Mouse (Mus musculus) myocyte (in vitro differentiated cells): ENCODE measurements around the gene Samd15.

Experiments used
- MAX ChIP-seq: IDR thresholded peaks from one replicate; pipeline ENCODE4 v1.6.1; 2011; ENCODE audit warnings: low read depth, mild to moderate bottlenecking, control low read depth
- POLR2A ChIP-seq: IDR thresholded peaks from one replicate; pipeline ENCODE4 v1.6.1; 2011; ENCODE audit warnings: low read depth, mild to moderate bottlenecking, control low read depth, moderate library complexity; ENCODE audit not compliant: insufficient read length
- TCF12 ChIP-seq: IDR thresholded peaks from one replicate; pipeline ENCODE4 v1.6.1; 2011; ENCODE audit warnings: mild to moderate bottlenecking, control low read depth; ENCODE audit not compliant: poor library complexity, insufficient read depth, severe bottlenecking
- TCF3 ChIP-seq: IDR thresholded peaks from one replicate; pipeline ENCODE4 v1.6.1; 2011; ENCODE audit warnings: low read depth, control low read depth; ENCODE audit not compliant: insufficient read length

GRCm38 (mm10) chr12:87196310-87196709 is 3.2 kb upstream of the Samd15 start:
- TF ChIP-seq MAX = no peak
- no peak for TF ChIP-seq TCF12
- no peak for TF ChIP-seq POLR2A
- no peak for TF ChIP-seq TCF3
